Mouse (Mus musculus) heart, postnatal 14 days (tissue): ENCODE results near the gene Ctns. TPM values are rescaled to one million over a fixed set of nuclear protein-coding genes. Genes with fewer than 3 reads are reported as not detected.

Experiments used
- DNase-seq, 2 experiments: peaks; one replicate each; pipeline ENCODE4 v3.0.0; 2021 to 2022
- intact Hi-C: fragments of 180-260 bp; cut with DNase I; formaldehyde crosslinking; loops from one replicate; pipeline ENCODE4 v1.15.1; 2025
- long read RNA-seq, 2 experiments: library from polyadenylated mRNA; stranded (forward); transcript quantifications; one replicate each; pipeline ENCODE4 v2.0.0; 2021
- total RNA-seq, 2 experiments: library from RNA; stranded (reverse); gene quantifications; 2 replicates each; pipeline ENCODE4 v1.2.3; 2021

Gene Ctns
- 10 to 100 TPM; 11.3 to 11.7 TPM for total RNA-seq
- long read RNA-seq, experiment 1, transcript Ctns-201 (11 exons, 2,570 nt) = major isoform, 11 of 20 reads
- long read RNA-seq, experiment 1, partial matches to known transcripts = 2 of 20 reads
- long read RNA-seq, experiment 1, other reads (novel, unspliced or antisense) = 4 of 20 reads
- long read RNA-seq, experiment 2, transcript Ctns-201 (11 exons, 2,570 nt) = major isoform, 8 of 18 reads
- long read RNA-seq, experiment 2, partial matches to known transcripts = 0 of 18 reads
- long read RNA-seq, experiment 2, other reads (novel, unspliced or antisense) = 9 of 18 reads

GRCm38 (mm10) chr11:73198603-73199229 is at the start of gene Ctns:
Gene Ctns (minus strand): TSS chr11:73199042.
- intact Hi-C loops = no loop called here
- no peak for DNase-seq

- intact Hi-C loops = no loop called here
These were observed 43.9 kb upstream of the Ctns start for GRCm38 (mm10) chr11:73242777-73243176.

GRCm38 (mm10) chr11:73242199-73242598 is 43.4 kb upstream of the Ctns start:
- intact Hi-C loops = no loop called here
- no peak for DNase-seq

More at GRCm38 (mm10) chr11:73242777-73243176, 43.9 kb upstream of the Ctns start:
- no peak for DNase-seq

- peak in 1 of 2 experiments; percentile 18 for DNase-seq
- intact Hi-C loops = no loop called here
These were observed 37.9 kb upstream of the Ctns start for GRCm38 (mm10) chr11:73236731-73237130.

- peak; percentile 83 for DNase-seq
- intact Hi-C loops = no loop called here
These were observed 37.3 kb upstream of the Ctns start for GRCm38 (mm10) chr11:73235990-73236701.

- intact Hi-C loops = no loop called here
- DNase-seq = no peak
These were observed 35.1 kb upstream of the Ctns start, which contains the start of gene Trpv1 for GRCm38 (mm10) chr11:73233992-73234391. Gene Trpv1 (plus strand): TSS chr11:73234292.

GRCm38 (mm10) chr11:73232513-73232912 is 33.7 kb upstream of the Ctns start:
- no peak for DNase-seq
- intact Hi-C loops = no loop called here

GRCm38 (mm10) chr11:73230081-73230480 is 31.2 kb upstream of the Ctns start:
- intact Hi-C loops = no loop called here
- no peak for DNase-seq

GRCm38 (mm10) chr11:73228881-73229280 is 30.0 kb upstream of the Ctns start:
- intact Hi-C loops = no loop called here
- no peak for DNase-seq

GRCm38 (mm10) chr11:73225856-73226255 is 27.0 kb upstream of the Ctns start:
- no peak for DNase-seq
- intact Hi-C loops = no loop called here

- intact Hi-C loops = no loop called here
- DNase-seq = peak; percentile 19 to 42
These were observed 25.1 kb upstream of the Ctns start for GRCm38 (mm10) chr11:73223966-73224365.

GRCm38 (mm10) chr11:73222846-73223245 is 24.0 kb upstream of the Ctns start:
- DNase-seq = no peak
- intact Hi-C loops = no loop called here

- DNase-seq = no peak
- intact Hi-C loops = no loop called here
These were observed 21.8 kb upstream of the Ctns start for GRCm38 (mm10) chr11:73220651-73221050.

- intact Hi-C loops = no loop called here
- no peak for DNase-seq
These were observed 20.8 kb upstream of the Ctns start for GRCm38 (mm10) chr11:73219671-73220070.

GRCm38 (mm10) chr11:73213956-73214355 is 15.1 kb upstream of the Ctns start:
- no peak for DNase-seq
- intact Hi-C loops = no loop called here

GRCm38 (mm10) chr11:73207621-73208020 is 8.8 kb upstream of the Ctns start:
- no peak for DNase-seq
- intact Hi-C loops = no loop called here

GRCm38 (mm10) chr11:73205194-73205593 is 6.4 kb upstream of the Ctns start:
- intact Hi-C loops = no loop called here
- no peak for DNase-seq

GRCm38 (mm10) chr11:73203895-73204294 is 5.1 kb upstream of the Ctns start:
- no peak for DNase-seq
- intact Hi-C loops = no loop called here

- intact Hi-C loops = no loop called here
- peak in 1 of 2 experiments; percentile 32 for DNase-seq
These were observed 2.8 kb upstream of the Ctns start for GRCm38 (mm10) chr11:73201597-73201996.

GRCm38 (mm10) chr11:73201021-73201420 is 2.2 kb upstream of the Ctns start:
- DNase-seq = peak in 1 of 2 experiments; percentile 24
- intact Hi-C loops = no loop called here

- DNase-seq = no peak
- intact Hi-C loops = no loop called here
These were observed 1.0 kb upstream of the Ctns start for GRCm38 (mm10) chr11:73199879-73200278.
